Mouse (Mus musculus) MEL (cell line): ENCODE measurements at regions not wholly inside any gene's neighbourhood (a gene's known extent, or its start where the extent isn't known, plus 50 kb on each side); places are given as distances from the start of the nearest gene placed in this dataset.

Experiments
- DNase-seq: peaks from one replicate; pipeline ENCODE4 v3.0.0; 2011; ENCODE audit warnings: low read depth, low spot score
- H3K27ac ChIP-seq: 2 replicates; pipeline ENCODE4 v1.5.1; 2012; ENCODE audit warnings: low read depth, mild to moderate bottlenecking, control low read depth, low read length, moderate library complexity; ENCODE audit not compliant: control insufficient read depth
- H3K27me3 ChIP-seq, 2 experiments: fragments of 150-350 bp in 1 of 2; sonication (generic) in 1 of 2; 2 replicates each; pipeline ENCODE4 v1.6.1; 2012; ENCODE audit warnings: low read length in 2 of 2, mild to moderate bottlenecking in 2 of 2, improper control_type of control experiment in 1 of 2, moderate library complexity in 1 of 2; ENCODE audit not compliant: insufficient read depth in 2 of 2, control insufficient read depth in 1 of 2
- H3K36me3 ChIP-seq, 2 experiments: 2 replicates each; pipeline ENCODE4 v1.6.1; 2012 to 2014; ENCODE audit warnings: low read length in 2 of 2, improper control_type of control experiment in 1 of 2, inconsistent platforms in 1 of 2, mild to moderate bottlenecking in 1 of 2; ENCODE audit not compliant: insufficient read depth in 2 of 2, control insufficient read depth in 1 of 2
- H3K4me1 ChIP-seq, 2 experiments: fragments of 150-350 bp in 1 of 2; sonication (generic) in 1 of 2; 2 replicates each; pipeline ENCODE4 v1.6.1; 2012; ENCODE audit warnings: low read length in 2 of 2, improper control_type of control experiment in 1 of 2, mild to moderate bottlenecking in 1 of 2; ENCODE audit not compliant: insufficient read depth in 2 of 2, control insufficient read depth in 1 of 2
- H3K4me3 ChIP-seq, 2 experiments: fragments of 150-350 bp in 1 of 2; sonication (generic) in 1 of 2; 2 replicates each; pipeline ENCODE4 v1.5.1; 2012; ENCODE audit warnings: low read depth in 2 of 2, low read length in 2 of 2, mild to moderate bottlenecking in 2 of 2, moderate library complexity in 2 of 2, control low read depth in 1 of 2, improper control_type of control experiment in 1 of 2; ENCODE audit not compliant: control insufficient read depth in 1 of 2, insufficient read depth in 1 of 2
- H3K79me2 ChIP-seq: 2 replicates; pipeline ENCODE4 v1.6.1; 2012; ENCODE audit warnings: mild to moderate bottlenecking, low read length, moderate library complexity; ENCODE audit not compliant: control insufficient read depth, poor library complexity, insufficient read depth
- H3K9ac ChIP-seq: 2 replicates; pipeline ENCODE4 v1.6.1; 2012; ENCODE audit warnings: low read depth, mild to moderate bottlenecking, control low read depth, low read length, moderate library complexity; ENCODE audit not compliant: control insufficient read depth, poor library complexity, severe bottlenecking
- H3K9me3 ChIP-seq: fragments of 150-350 bp; sonication (generic); replicated peaks from 2 replicates; pipeline ENCODE4 v1.6.1; 2012; ENCODE audit warnings: mild to moderate bottlenecking, low read length, improper control_type of control experiment, moderate library complexity; ENCODE audit not compliant: insufficient read depth
- BHLHE40 ChIP-seq: IDR thresholded peaks from 2 replicates; pipeline ENCODE4 v1.6.1; 2012; ENCODE audit warnings: low read depth, mild to moderate bottlenecking, inconsistent platforms, low read length, improper control_type of control experiment, borderline replicate concordance
- CHD2 ChIP-seq: IDR thresholded peaks from 2 replicates; pipeline ENCODE4 v1.6.1; 2011; ENCODE audit warnings: low read length, improper control_type of control experiment
- ELF1 ChIP-seq: IDR thresholded peaks from 2 replicates; pipeline ENCODE4 v1.6.1; 2014; ENCODE audit warnings: low read depth, mild to moderate bottlenecking, inconsistent platforms, low read length, improper control_type of control experiment, moderate library complexity
- ETS1 ChIP-seq: IDR thresholded peaks from 2 replicates; pipeline ENCODE4 v1.6.1; 2012; ENCODE audit warnings: low read depth, mild to moderate bottlenecking, inconsistent platforms, low read length, improper control_type of control experiment, moderate library complexity
- HCFC1 ChIP-seq: IDR thresholded peaks from 2 replicates; pipeline ENCODE4 v1.6.1; 2012; ENCODE audit warnings: low read depth, mild to moderate bottlenecking, inconsistent platforms, low read length, improper control_type of control experiment, moderate library complexity
- JUND ChIP-seq: IDR thresholded peaks from 2 replicates; pipeline ENCODE4 v1.6.1; 2011; ENCODE audit warnings: low read depth, mild to moderate bottlenecking, improper control_type of control experiment, low read length
- KAT2A ChIP-seq: conservative IDR thresholded peaks from 2 replicates; pipeline ENCODE4 v1.6.1; 2012; ENCODE audit warnings: low read depth, low read length, improper control_type of control experiment, inconsistent platforms
- MAFK ChIP-seq: IDR thresholded peaks from 2 replicates; pipeline ENCODE4 v1.6.1; 2011; ENCODE audit warnings: low read depth, mild to moderate bottlenecking, low read length, improper control_type of control experiment, borderline replicate concordance
- MAZ ChIP-seq: IDR thresholded peaks from 2 replicates; pipeline ENCODE4 v1.6.1; 2012; ENCODE audit warnings: low read depth, mild to moderate bottlenecking, inconsistent platforms, low read length, improper control_type of control experiment
- MYB ChIP-seq: IDR thresholded peaks from 2 replicates; pipeline ENCODE4 v1.6.1; 2011; ENCODE audit warnings: mild to moderate bottlenecking, low read depth, low read length, improper control_type of control experiment
- MYC ChIP-seq: IDR thresholded peaks from 2 replicates; pipeline ENCODE4 v1.6.1; 2011; ENCODE audit warnings: low read depth, mild to moderate bottlenecking, low read length, improper control_type of control experiment, moderate library complexity
- NRF1 ChIP-seq: IDR thresholded peaks from 2 replicates; pipeline ENCODE4 v1.6.1; 2014; ENCODE audit warnings: low read depth, mild to moderate bottlenecking, inconsistent platforms, low read length, improper control_type of control experiment, moderate library complexity; ENCODE audit not compliant: poor library complexity, insufficient read depth, severe bottlenecking
- POLR2AphosphoS2 ChIP-seq: IDR thresholded peaks from 2 replicates; pipeline ENCODE4 v1.6.1; 2011; ENCODE audit warnings: low read length, improper control_type of control experiment
- POLR2AphosphoS5 ChIP-seq: IDR thresholded peaks from 2 replicates; pipeline ENCODE4 v1.6.1; 2012; ENCODE audit warnings: low read depth, borderline replicate concordance, mild to moderate bottlenecking, inconsistent platforms, low read length, moderate library complexity, mixed read lengths
- RCOR1 ChIP-seq: IDR thresholded peaks from 2 replicates; pipeline ENCODE4 v1.6.1; 2012; ENCODE audit warnings: low read depth, mild to moderate bottlenecking, inconsistent platforms, low read length, improper control_type of control experiment
- SIN3A ChIP-seq: IDR thresholded peaks from 2 replicates; pipeline ENCODE4 v1.6.1; 2012; ENCODE audit warnings: low read length, improper control_type of control experiment, inconsistent platforms
- SMC3 ChIP-seq: IDR thresholded peaks from 2 replicates; pipeline ENCODE4 v1.6.1; 2011; ENCODE audit warnings: low read depth, low read length, improper control_type of control experiment
- TAL1 ChIP-seq: IDR thresholded peaks from 2 replicates; pipeline ENCODE4 v1.6.1; 2012; ENCODE audit warnings: mild to moderate bottlenecking, inconsistent platforms, low read length, moderate library complexity, mixed read lengths
- TCF12 ChIP-seq: IDR thresholded peaks from 2 replicates; pipeline ENCODE4 v1.6.1; 2014; ENCODE audit warnings: low read depth, mild to moderate bottlenecking, inconsistent platforms, low read length, improper control_type of control experiment, moderate library complexity
- USF1 ChIP-seq: IDR thresholded peaks from 2 replicates; pipeline ENCODE4 v1.6.1; 2014; ENCODE audit warnings: low read depth, mild to moderate bottlenecking, inconsistent platforms, low read length, improper control_type of control experiment, moderate library complexity
- USF2 ChIP-seq, 2 experiments: IDR thresholded peaks; 2 replicates each; pipeline ENCODE4 v1.6.1; 2011 to 2012; ENCODE audit warnings: improper control_type of control experiment in 2 of 2, low read length in 2 of 2, borderline replicate concordance in 1 of 2, inconsistent platforms in 1 of 2, low read depth in 1 of 2, mild to moderate bottlenecking in 1 of 2; ENCODE audit not compliant: insufficient read depth in 1 of 2
- ZC3H11A ChIP-seq: IDR thresholded peaks from 2 replicates; pipeline ENCODE4 v1.6.1; 2012; ENCODE audit warnings: low read depth, mild to moderate bottlenecking, inconsistent platforms, low read length, improper control_type of control experiment
- ZKSCAN1 ChIP-seq: IDR thresholded peaks from 2 replicates; pipeline ENCODE4 v1.6.1; 2012; ENCODE audit warnings: low read depth, mild to moderate bottlenecking, inconsistent platforms, low read length, improper control_type of control experiment, moderate library complexity
- ZMIZ1 ChIP-seq: IDR thresholded peaks from 2 replicates; pipeline ENCODE4 v1.6.1; 2012; ENCODE audit warnings: low read depth, mild to moderate bottlenecking, inconsistent platforms, low read length, improper control_type of control experiment, moderate library complexity

GRCm38 (mm10) chr10:16580200-16580599 lies 1142.8 kb upstream of the Cited2 start:
- Histone ChIP-seq H3K36me3 (0 out of 4 replicates have a peak, but pooled peaks cover 0 to 3% of the 10 kb centered on the region in 2 experiments), H3K9me3 (no peaks in the 10 kb centered on the region), H3K27ac (no peak overlapping the region), H3K9ac (no peak overlapping the region), H3K4me3 (no peak overlapping the region), H3K27me3 (no peaks in the 10 kb centered on the region), H3K4me1 (no peaks in the 10 kb centered on the region; a peak in 1 of 4 replicates), H3K79me2 (no peaks in the 10 kb centered on the region)
- no peak for DNase-seq
- TF ChIP-seq ZKSCAN1 (no peak), ZC3H11A (no peak), MYB (no peak), SIN3A (no peak), CHD2 (no peak), USF2 (IDR thresholded peaks at IDR 0.05; ENCODE audit: borderline replicate concordance in 1 of 2, insufficient read depth in 1 of 2, low read depth in 1 of 2, low read length in 2 of 2) (no peak), KAT2A (no peak), ETS1 (no peak), POLR2AphosphoS5 (no peak), MAZ (no peak)

- Histone ChIP-seq H3K4me1 (no peaks in the 10 kb centered on the region), H3K27ac (no peak overlapping the region), H3K4me3 (no peak overlapping the region), H3K36me3 (peaks cover 0 to 8% of the 10 kb centered on the region in 2 experiments; a peak in 2 of 4 replicates), H3K9me3 (no peaks in the 10 kb centered on the region), H3K9ac (no peak overlapping the region), H3K79me2 (no peaks in the 10 kb centered on the region), H3K27me3 (no peaks in the 10 kb centered on the region)
- TF ChIP-seq MAZ (no peak), JUND (no peak), ZC3H11A (no peak), ZKSCAN1 (no peak), MYC (no peak), POLR2AphosphoS2 (no peak), NRF1 (no peak), SMC3 (no peak), TAL1 (no peak), HCFC1 (no peak), TCF12 (no peak), CHD2 (no peak), RCOR1 (no peak), BHLHE40 (no peak), USF1 (no peak), ZMIZ1 (no peak), MAFK (no peak), ELF1 (no peak), SIN3A (no peak)
- DNase-seq: no peak
Measured at GRCm38 (mm10) chr10:16588833-16589232, 1134.2 kb upstream of the Cited2 start.
